Mouse (Mus musculus) ES-Bruce4 (cell line): ENCODE measurements around the gene Gm20219.

Experiments
- CTCF ChIP-seq: IDR thresholded peaks from one replicate; pipeline ENCODE4 v1.8.1; 2011; ENCODE audit warnings: low read depth, low read length
- POLR2A ChIP-seq: IDR thresholded peaks from one replicate; pipeline ENCODE4 v1.8.1; 2011; ENCODE audit warnings: low read length; ENCODE audit not compliant: insufficient read depth

GRCm38 (mm10) chr17:56566918-56567317, 12.7 kb upstream of the Gm20219 start:
- TF ChIP-seq POLR2A (no peak), CTCF (no peak)
